Mouse (Mus musculus) thymus, postnatal 4 days (tissue): ENCODE measurements around the gene Snx27.

ENCODE experiments used
- DNase-seq: peaks from one replicate; pipeline ENCODE4 v3.0.0; 2021

Gene Snx27

GRCm38 (mm10) chr3:94476301-94477035 lies 106.0 kb downstream of the Snx27 start:
- no peak for DNase-seq

- DNase-seq, result no peak
Measured at GRCm38 (mm10) chr3:94473567-94474232, 108.8 kb downstream of the Snx27 start.

- DNase-seq, result no peak
Measured at GRCm38 (mm10) chr3:94473115-94473505, 109.4 kb downstream of the Snx27 start.

- no peak for DNase-seq
Measured at GRCm38 (mm10) chr3:94472447-94473114, 109.9 kb downstream of the Snx27 start.

- no peak for DNase-seq
Measured at GRCm38 (mm10) chr3:94468931-94469330, 113.6 kb downstream of the Snx27 start.

GRCm38 (mm10) chr3:94465632-94466430 lies 116.7 kb downstream of the Snx27 start:
- no peak for DNase-seq

- no peak for DNase-seq
Measured at GRCm38 (mm10) chr3:94463926-94464578, 118.5 kb downstream of the Snx27 start.

GRCm38 (mm10) chr3:94459834-94460233 lies 122.7 kb downstream of the Snx27 start:
- DNase-seq, result no peak

- DNase-seq, result no peak
Measured at GRCm38 (mm10) chr3:94457055-94457454, 125.5 kb downstream of the Snx27 start.

GRCm38 (mm10) chr3:94456529-94457000 lies 126.0 kb downstream of the Snx27 start:
- peak; percentile 79 for DNase-seq

GRCm38 (mm10) chr3:94449377-94449776 lies 133.1 kb downstream of the Snx27 start:
- no peak for DNase-seq
